ENCODE assay signal across 7 mouse cellular contexts in genomic region chr11:75254252-75254912, GRCm38 (mm10).
A peak's percentile ranks its signal among the peaks of the same experiment; 100 is the strongest.
DNase-seq lines count a peak whose midpoint lies in the region; ATAC-seq and TF ChIP-seq lines count a peak whose summit lies in the region.

No protein-coding gene starts in this region.

- TF ChIP-seq EP300 in CH12.LX (IDR thresholded peaks at IDR 0.05; ENCODE audit: low read length), result no peak; the same call in 1 of the 2 replicates

- H3K27ac ChIP-seq in CH12.LX (ENCODE audit: insufficient read depth, low read depth), result no peak overlapping the region
- H3K27ac ChIP-seq in kidney, adult 2 months (ENCODE audit: insufficient read depth, low read depth, low read length), result peak overlapping the region; percentile 66
- H3K27ac ChIP-seq in spleen, adult 2 months (ENCODE audit: insufficient read depth, low read length), result peak overlapping the region; percentile 41

- peaks cover 19 to 26% of the 10 kb centered on the region in 2 experiments for H3K4me1 ChIP-seq in CH12.LX (ENCODE audit: control insufficient read depth in 1 of 2, insufficient read depth in 2 of 2)
- peaks cover 12% of the 10 kb centered on the region for H3K4me1 ChIP-seq in kidney, adult 2 months (ENCODE audit: control insufficient read depth, insufficient read depth, low read length)
- H3K4me1 ChIP-seq in spleen, adult 2 months (ENCODE audit: control insufficient read depth, insufficient read depth, insufficient read length), result peaks cover 4% of the 10 kb centered on the region; the same call in 1 of the 2 replicates

- peak; percentile 78 for ATAC-seq in activated CD4-positive, CD25-positive, alpha-beta regulatory T cell, adult 4 months

- peaks cover under 1% of the 10 kb centered on the region for H3K27me3 ChIP-seq in CH12.LX (replicated peaks)
- no peaks in the 10 kb centered on the region for H3K27me3 ChIP-seq in kidney, adult 2 months (replicated peaks; ENCODE audit: control insufficient read depth, insufficient read depth, low read length)
- no peaks in the 10 kb centered on the region for H3K27me3 ChIP-seq in spleen, adult 2 months (ENCODE audit: control insufficient read depth, insufficient read depth, low read length)

- TF ChIP-seq POLR2A in CH12.LX (IDR thresholded peaks at IDR 0.05; ENCODE audit: low read depth, low read length), result peak; percentile 38
- no peak for TF ChIP-seq POLR2A in kidney, adult 2 months (IDR thresholded peaks at IDR 0.05; ENCODE audit: low read depth, low read length)
- no peak for TF ChIP-seq POLR2A in spleen, adult 2 months (IDR thresholded peaks at IDR 0.05; ENCODE audit: low read depth, low read length)

- DNase-seq in CH12.LX (ENCODE audit: extremely low read depth), result peak; percentile 91
- peak; percentile 49 to 61 for DNase-seq in gastrocnemius, adult 8-10 months (ENCODE audit: low spot score in 2 of 2)
- peak; percentile 76 for DNase-seq in kidney, adult 2 months
- DNase-seq in lung, adult 18-20 months, result peak; percentile 76 to 82
- peak in 1 of 2 experiments; percentile 17 for DNase-seq in spleen, adult 2 months (ENCODE audit: low read depth in 1 of 2, low spot score in 2 of 2)
- no peak for DNase-seq in cerebellum, adult 18-20 months

- dilution Hi-C loops in CH12.LX (cut with MboI; ENCODE audit: extremely low pct_ligation_motif_present, extremely low pct_unique_long_range_greater_than_20kb, low sequenced_read_pairs), result no loop called here

- no peaks in the 10 kb centered on the region for H3K9me3 ChIP-seq in CH12.LX (replicated peaks; ENCODE audit: low read length)

- WGBS in kidney, adult 2 months, result 59% methylated on average over 13 of the region's 13 CpGs
- 50% methylated on average over 13 of the region's 13 CpGs for WGBS in spleen, adult 2 months

- peak overlapping the region; percentile 44; the same call in 1 of the 2 replicates for H3K9ac ChIP-seq in CH12.LX (ENCODE audit: insufficient read depth, low read depth)

- in situ Hi-C loops in CH12.LX (cut with MboI; ENCODE audit: low pct_ligation_motif_present, low pct_unique_long_range_greater_than_20kb, low sequenced_read_pairs), result no loop called here

- peak; percentile 96 for TF ChIP-seq RAD21 in CH12.LX (IDR thresholded peaks at IDR 0.05; ENCODE audit: low read depth, low read length)

- H3K36me3 ChIP-seq in CH12.LX (replicated peaks in 1 of 2; ENCODE audit: control insufficient read depth in 1 of 2, insufficient read depth in 1 of 2, low read length in 1 of 2), result no peaks in the 10 kb centered on the region
- no peaks in the 10 kb centered on the region for H3K36me3 ChIP-seq in kidney, adult 2 months (ENCODE audit: control insufficient read depth, insufficient read depth, low read length)
- H3K36me3 ChIP-seq in spleen, adult 2 months (ENCODE audit: control insufficient read depth, insufficient read depth, low read length), result no peaks in the 10 kb centered on the region

- peak overlapping the region; percentile 84 for H3K4me2 ChIP-seq in CH12.LX (ENCODE audit: insufficient read depth, low read depth, poor library complexity, severe bottlenecking)

- H3K4me3 ChIP-seq in CH12.LX (replicated peaks in 1 of 3; ENCODE audit: low read depth in 2 of 3, low read length in 2 of 3, poor library complexity in 1 of 3), result peak overlapping the region; percentile 50 to 59 (median 52)
- H3K4me3 ChIP-seq in kidney, adult 2 months (ENCODE audit: insufficient read depth, low read depth, low read length), result no peak overlapping the region
- H3K4me3 ChIP-seq in spleen, adult 2 months (ENCODE audit: extremely low read depth, insufficient read depth, insufficient read length), result no peak overlapping the region

- H3K79me2 ChIP-seq in CH12.LX (replicated peaks; ENCODE audit: control insufficient read depth, extremely low read depth, insufficient read depth, poor library complexity, severe bottlenecking), result no peaks in the 10 kb centered on the region

- TF ChIP-seq CTCF in CH12.LX (conservative IDR thresholded peaks at IDR 0.05 in 1 of 2, IDR thresholded peaks at IDR 0.05 in 1 of 2; ENCODE audit: low read depth in 2 of 2, low read length in 2 of 2), result peak in 1 of 2 experiments; percentile 90; a peak in 2 of 4 replicates
- TF ChIP-seq CTCF in kidney, adult 2 months (conservative IDR thresholded peaks at IDR 0.05; ENCODE audit: insufficient read depth, insufficient read length, low read depth, low read length), result peak; percentile 22; the same call in 1 of the 2 replicates
- peak; percentile 21; the same call in 1 of the 2 replicates for TF ChIP-seq CTCF in spleen, adult 2 months (IDR thresholded peaks at IDR 0.05; ENCODE audit: extremely low read depth, insufficient read depth, insufficient read length, insufficient replicate concordance)

TF ChIP-seq in CH12.LX, 34 proteins besides CTCF, POLR2A, EP300 and RAD21:
- TF ChIP-seq IRF4 (IDR thresholded peaks at IDR 0.05; ENCODE audit: low read depth, low read length) (peak; percentile 10; the same call in 1 of the 2 replicates), POLR2AphosphoS2 (IDR thresholded peaks at IDR 0.05; ENCODE audit: low read depth, low read length) (no peak), ZNF384 (IDR thresholded peaks at IDR 0.05; ENCODE audit: low read depth, low read length) (no peak), CHD1 (IDR thresholded peaks at IDR 0.05; ENCODE audit: low read depth, low read length) (0 out of 2 replicates have a peak, but pooled peaks have one; percentile 26), MYC (IDR thresholded peaks at IDR 0.05; ENCODE audit: low read depth, low read length) (peak; percentile 40; the same call in 1 of the 2 replicates), TCF12 (IDR thresholded peaks at IDR 0.05; ENCODE audit: low read depth, low read length) (peak; percentile 37; the same call in 1 of the 2 replicates), NELFE (IDR thresholded peaks at IDR 0.05; ENCODE audit: low read depth, low read length) (peak; percentile 69; the same call in 1 of the 2 replicates), HCFC1 (IDR thresholded peaks at IDR 0.05; ENCODE audit: low read depth, low read length) (0 out of 2 replicates have a peak, but pooled peaks have one; percentile 26), ZC3H11A (IDR thresholded peaks at IDR 0.05; ENCODE audit: low read depth, low read length) (peak; percentile 59), MAX (IDR thresholded peaks at IDR 0.05; ENCODE audit: low read length) (peak; percentile 24; the same call in 1 of the 2 replicates), GABPA (IDR thresholded peaks at IDR 0.05; ENCODE audit: insufficient replicate concordance, low read depth, low read length) (no peak), BHLHE40 (IDR thresholded peaks at IDR 0.05; ENCODE audit: low read depth, low read length) (no peak), ZKSCAN1 (IDR thresholded peaks at IDR 0.05; ENCODE audit: borderline replicate concordance, low read depth, low read length) (no peak), TBP (conservative IDR thresholded peaks at IDR 0.05; ENCODE audit: low read depth, low read length) (peak; percentile 54; the same call in 1 of the 2 replicates), ZMIZ1 (IDR thresholded peaks at IDR 0.05; ENCODE audit: low read depth, low read length) (no peak), E2F4 (IDR thresholded peaks at IDR 0.05; ENCODE audit: insufficient replicate concordance, low read depth, low read length) (no peak), JUN (IDR thresholded peaks at IDR 0.05; ENCODE audit: insufficient read depth, low read depth, low read length) (0 out of 2 replicates have a peak, but pooled peaks have one; percentile 2), ETS1 (conservative IDR thresholded peaks at IDR 0.05; ENCODE audit: low read depth, low read length) (peak; percentile 3; the same call in 1 of the 2 replicates), MEF2A (IDR thresholded peaks at IDR 0.05; ENCODE audit: borderline replicate concordance, low read depth, low read length) (peak; percentile 38; the same call in 1 of the 2 replicates), SMC3 (IDR thresholded peaks at IDR 0.05; ENCODE audit: low read depth, low read length) (peak; percentile 89), KAT2A (IDR thresholded peaks at IDR 0.05; ENCODE audit: insufficient replicate concordance, low read length) (no peak), SIN3A (IDR thresholded peaks at IDR 0.05; ENCODE audit: low read length) (peak; percentile 55), MAFK (IDR thresholded peaks at IDR 0.05; ENCODE audit: insufficient replicate concordance, low read length) (no peak), UBTF (IDR thresholded peaks at IDR 0.05; ENCODE audit: low read depth, low read length) (no peak), USF2 (conservative IDR thresholded peaks at IDR 0.05; ENCODE audit: low read depth, low read length) (no peak), NRF1 (IDR thresholded peaks at IDR 0.05; ENCODE audit: low read depth, low read length) (no peak), ELF1 (IDR thresholded peaks at IDR 0.05; ENCODE audit: low read depth, low read length) (0 out of 2 replicates have a peak, but pooled peaks have one; percentile 34), MXI1 (IDR thresholded peaks at IDR 0.05; ENCODE audit: low read depth, low read length) (peak; percentile 65), RCOR1 (conservative IDR thresholded peaks at IDR 0.05; ENCODE audit: low read depth, low read length) (no peak), JUND (conservative IDR thresholded peaks at IDR 0.05; ENCODE audit: low read depth, low read length) (0 out of 2 replicates have a peak, but pooled peaks have one; percentile 39), PAX5 (IDR thresholded peaks at IDR 0.05; ENCODE audit: low read length) (no peak), MAZ (IDR thresholded peaks at IDR 0.05; ENCODE audit: low read depth, low read length) (peak; percentile 39; the same call in 1 of the 2 replicates), CHD2 (IDR thresholded peaks at IDR 0.05; ENCODE audit: low read length) (no peak), USF1 (IDR thresholded peaks at IDR 0.05; ENCODE audit: low read depth, low read length) (no peak)

Comparison
In these comparisons a context has a peak if more than half of its experiments do, and no peak if none do; other contexts are left out.
1. DNase-seq: peak in CH12.LX (single experiment), gastrocnemius, adult 8-10 months (2 of 2), kidney, adult 2 months (single experiment) and lung, adult 18-20 months (2 of 2); none in cerebellum, adult 18-20 months (0 of 2).
2. H3K4me3 ChIP-seq: peak in CH12.LX (3 of 3); none in kidney, adult 2 months (single experiment) and spleen, adult 2 months (single experiment).